Mouse (Mus musculus) liver, embryonic 16.5 days (tissue): ENCODE results near the gene Ccr2. TPM values are rescaled to one million over a fixed set of nuclear protein-coding genes. Genes with fewer than 3 reads are reported as not detected.
"Not testable (repeated sequence)": the region's sequence is repeated elsewhere in the genome, so short reads cannot be mapped to it uniquely, and the experiment has no call there.

Source experiments
- ATAC-seq: fragments of 200-750 bp; cut with Nextera tagmentation; 2 replicates; pipeline ENCODE4 v1.8.0; 2017; ENCODE audit warnings: low read depth, mild to moderate bottlenecking, moderate number of reproducible peaks, moderate library complexity
- H3K27ac ChIP-seq: fragments of 300-500 bp; sonication (generic); 2 replicates; pipeline ENCODE4 v1.5.1; 2014; ENCODE audit warnings: mild to moderate bottlenecking, low read length
- H3K27me3 ChIP-seq: fragments of 300-500 bp; sonication (generic); 2 replicates; pipeline ENCODE4 v1.6.1; 2014; ENCODE audit warnings: low read depth, low read length, mixed read lengths; ENCODE audit not compliant: control insufficient read depth, insufficient read depth
- H3K36me3 ChIP-seq: fragments of 300-500 bp; sonication (generic); 2 replicates; pipeline ENCODE4 v1.6.1; 2014; ENCODE audit warnings: mild to moderate bottlenecking; ENCODE audit not compliant: control insufficient read depth, insufficient read depth
- H3K4me1 ChIP-seq: fragments of 300-500 bp; sonication (generic); 2 replicates; pipeline ENCODE4 v1.6.1; 2014; ENCODE audit warnings: low read depth, low read length, mixed read lengths; ENCODE audit not compliant: control insufficient read depth
- H3K4me2 ChIP-seq: fragments of 300-500 bp; sonication (generic); 2 replicates; pipeline ENCODE4 v1.6.1; 2014; ENCODE audit warnings: low read depth, low read length, mixed read lengths
- H3K4me3 ChIP-seq: fragments of 300-500 bp; sonication (generic); 2 replicates; pipeline ENCODE4 v1.5.1; 2014; ENCODE audit warnings: low read depth, mild to moderate bottlenecking, low read length
- H3K9ac ChIP-seq: fragments of 300-500 bp; sonication (generic); 2 replicates; pipeline ENCODE4 v1.6.1; 2014; ENCODE audit warnings: low read depth, low read length
- H3K9me3 ChIP-seq: fragments of 300-500 bp; sonication (generic); replicated peaks from 2 replicates; pipeline ENCODE4 v1.6.1; 2016; ENCODE audit warnings: low read length; ENCODE audit not compliant: control insufficient read depth
- WGBS: fragments of 180-500 bp; shearing (Covaris S2); extraction: QIAGEN DNeasy Blood & Tissue Kit; methylation state at CpG from one replicate; pipeline ENCODE4 v1.1.7; 2014; ENCODE audit not compliant: insufficient replicate concordance; 5-methylcytosine and 5-hydroxymethylcytosine counted together
- polyA plus RNA-seq: library from polyadenylated mRNA; unstranded; fragments of >200 nt; fragmentation: Nextera tagmentation; extraction: Ambion mirVana; gene quantifications from 2 replicates; pipeline ENCODE4 v1.2.1, GENCODE M21; 2015

Ccr2 gene
- polyA plus RNA-seq, 1 experiment from 2014 or later, result 4.3 TPM

GRCm38 (mm10) chr9:124079803-124080202, 21.9 kb upstream of the Ccr2 start:
- no peak overlapping the region for H3K4me2 ChIP-seq
- H3K4me3 ChIP-seq, result no peak overlapping the region
- H3K27me3 ChIP-seq, result no peaks in the 10 kb centered on the region
- ATAC-seq, result no peak
- H3K27ac ChIP-seq, result no peak overlapping the region
- no peak overlapping the region for H3K9ac ChIP-seq
- H3K9me3 ChIP-seq, result no peaks in the 10 kb centered on the region
- no peaks in the 10 kb centered on the region for H3K36me3 ChIP-seq
- 64% methylated on average over 4 of the region's 4 CpGs for WGBS
- H3K4me1 ChIP-seq, result no peaks in the 10 kb centered on the region

GRCm38 (mm10) chr9:124080471-124080870, 21.3 kb upstream of the Ccr2 start:
- ATAC-seq, H3K36me3 ChIP-seq, H3K4me3 ChIP-seq, H3K4me1 ChIP-seq, H3K4me2 ChIP-seq, H3K27ac ChIP-seq, H3K27me3 ChIP-seq, H3K9me3 ChIP-seq, H3K9ac ChIP-seq: not testable (repeated sequence)
- WGBS, result 85% methylated on average over 12 of the region's 13 CpGs

GRCm38 (mm10) chr9:124090441-124090840, 11.3 kb upstream of the Ccr2 start:
- H3K36me3 ChIP-seq, result no peaks in the 10 kb centered on the region
- H3K4me1 ChIP-seq, result no peaks in the 10 kb centered on the region
- H3K9me3 ChIP-seq, result no peaks in the 10 kb centered on the region
- ATAC-seq, result no peak
- H3K27me3 ChIP-seq, result no peaks in the 10 kb centered on the region
- H3K4me2 ChIP-seq, result no peak overlapping the region
- no peak overlapping the region for H3K27ac ChIP-seq
- no peak overlapping the region for H3K9ac ChIP-seq
- 63% methylated on average over 1 of the region's 1 CpGs for WGBS
- H3K4me3 ChIP-seq, result no peak overlapping the region

GRCm38 (mm10) chr9:124099127-124099526, 2.6 kb upstream of the Ccr2 start:
- Histone ChIP-seq H3K36me3 (no peaks in the 10 kb centered on the region), H3K27ac (no peak overlapping the region), H3K9ac (no peak overlapping the region), H3K9me3 (no peaks in the 10 kb centered on the region), H3K4me2 (no peak overlapping the region), H3K27me3 (no peaks in the 10 kb centered on the region), H3K4me1 (peaks cover 4% of the 10 kb centered on the region; the same call in 1 of the 2 replicates), H3K4me3 (no peak overlapping the region)
- WGBS, result 59% methylated on average over 1 of the region's 1 CpGs
- no peak for ATAC-seq

GRCm38 (mm10) chr9:124100357-124100756, 1.4 kb upstream of the Ccr2 start:
- H3K27me3 ChIP-seq, result no peaks in the 10 kb centered on the region
- H3K36me3 ChIP-seq, result no peaks in the 10 kb centered on the region
- H3K27ac ChIP-seq, result no peak overlapping the region
- H3K4me2 ChIP-seq, result no peak overlapping the region
- ATAC-seq, result no peak
- H3K9me3 ChIP-seq, result no peaks in the 10 kb centered on the region
- H3K4me1 ChIP-seq, result peaks cover 4% of the 10 kb centered on the region; the same call in 1 of the 2 replicates
- H3K4me3 ChIP-seq, result no peak overlapping the region
- 35% methylated on average over 1 of the region's 1 CpGs for WGBS
- H3K9ac ChIP-seq, result no peak overlapping the region

- Histone ChIP-seq H3K27ac (no peak overlapping the region), H3K9ac (no peak overlapping the region), H3K4me1 (peaks cover 4% of the 10 kb centered on the region; the same call in 1 of the 2 replicates), H3K4me3 (no peak overlapping the region), H3K27me3 (no peaks in the 10 kb centered on the region), H3K36me3 (no peaks in the 10 kb centered on the region), H3K4me2 (no peak overlapping the region), H3K9me3 (no peaks in the 10 kb centered on the region)
- WGBS, result 16% methylated on average over 1 of the region's 1 CpGs
- ATAC-seq, result peak; percentile 43
Observed at GRCm38 (mm10) chr9:124103199-124103598, 1.4 kb downstream of the Ccr2 start.

- Histone ChIP-seq H3K36me3 (no peaks in the 10 kb centered on the region), H3K4me3 (no peak overlapping the region), H3K4me2 (no peak overlapping the region), H3K9ac (no peak overlapping the region), H3K4me1 (peaks cover 8% of the 10 kb centered on the region), H3K27ac (no peak overlapping the region), H3K27me3 (no peaks in the 10 kb centered on the region), H3K9me3 (no peaks in the 10 kb centered on the region)
- ATAC-seq, result no peak
Observed at GRCm38 (mm10) chr9:124105196-124105595, 3.4 kb downstream of the Ccr2 start.

- no peak for ATAC-seq
- Histone ChIP-seq H3K9ac (no peak overlapping the region), H3K4me3 (no peak overlapping the region), H3K36me3 (no peaks in the 10 kb centered on the region), H3K4me2 (no peak overlapping the region), H3K27ac (no peak overlapping the region), H3K4me1 (peaks cover 8% of the 10 kb centered on the region), H3K9me3 (no peaks in the 10 kb centered on the region), H3K27me3 (no peaks in the 10 kb centered on the region)
Observed at GRCm38 (mm10) chr9:124107232-124107631, 5.5 kb downstream of the Ccr2 start.

- Histone ChIP-seq H3K27me3 (no peaks in the 10 kb centered on the region), H3K4me1 (peaks cover 12% of the 10 kb centered on the region), H3K9me3 (no peaks in the 10 kb centered on the region), H3K9ac (no peak overlapping the region), H3K4me3 (no peak overlapping the region), H3K4me2 (no peak overlapping the region), H3K27ac (no peak overlapping the region), H3K36me3 (no peaks in the 10 kb centered on the region)
- ATAC-seq, result no peak
- 9% methylated on average over 2 of the region's 2 CpGs for WGBS
Observed at GRCm38 (mm10) chr9:124108356-124109127, 6.8 kb downstream of the Ccr2 start.
